Mouse (Mus musculus): ENCODE measurements around the gene Rbks.
"Not testable (repeated sequence)": the region's sequence is repeated elsewhere in the genome, so short reads cannot be mapped to it uniquely, and the experiment has no call there.

Rbks gene

DNA sequence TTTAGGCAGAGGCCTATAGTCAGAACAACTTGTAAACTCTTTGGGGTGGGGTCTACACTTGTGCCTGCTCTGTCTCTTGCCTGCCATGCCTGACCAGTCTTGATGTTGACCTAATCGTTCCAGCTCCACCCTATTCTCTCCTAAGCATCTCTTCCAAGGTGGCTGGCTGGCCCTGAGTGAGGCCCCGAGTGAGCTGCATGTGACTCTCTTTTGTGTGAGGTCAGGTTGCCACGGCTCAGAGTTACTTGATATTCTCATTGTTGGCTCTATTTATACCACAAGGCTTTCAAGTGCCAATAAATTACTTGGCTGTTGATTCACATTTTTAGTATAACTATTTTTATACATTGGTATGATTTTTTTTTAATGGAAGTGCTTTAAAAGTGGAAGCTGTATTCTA, 70.3 kb downstream of the Rbks start:
- peak; percentile 21 for DNase-seq (ENCODE audit: low spot score)

GRCm38 (mm10) chr5:31620326-31620725, 77.1 kb downstream of the Rbks start:
- DNase-seq (ENCODE audit: low spot score): no peak

DNA sequence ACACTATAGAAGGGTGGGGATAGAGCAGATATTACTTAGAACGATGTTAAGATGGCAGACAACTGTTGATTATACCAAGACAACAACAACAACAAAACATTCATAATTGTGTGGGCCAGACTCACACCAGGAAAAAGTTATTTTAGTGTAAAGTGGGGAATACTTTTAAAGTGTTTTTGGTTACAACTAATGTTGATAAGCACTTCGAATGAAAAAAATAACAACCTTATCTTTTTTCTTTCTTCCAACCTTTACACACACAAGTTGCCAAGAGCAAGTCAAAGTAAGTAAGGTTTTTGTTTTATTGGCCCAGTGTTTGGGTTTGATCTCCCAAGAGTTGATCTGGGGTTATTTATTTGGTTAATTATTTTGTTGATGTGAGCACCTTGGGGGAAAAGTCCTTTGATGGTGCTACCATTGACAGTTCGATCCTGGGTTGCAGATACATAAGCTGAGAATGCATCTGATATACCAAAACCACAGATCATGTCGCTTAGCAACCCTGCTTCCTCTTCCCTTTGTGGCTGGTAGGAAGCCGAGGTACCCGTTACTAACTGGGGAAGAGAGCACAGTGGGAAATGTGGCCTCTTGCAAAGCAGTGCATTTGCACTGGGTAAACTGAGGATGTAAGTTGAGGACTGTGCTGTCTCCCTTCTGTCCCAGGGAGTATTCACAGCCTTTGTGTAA, 82.9 kb downstream of the Rbks start:
- no peak for DNase-seq (ENCODE audit: low spot score)

GRCm38 (mm10) chr5:31613852-31614286, 83.6 kb downstream of the Rbks start:
- DNase-seq (ENCODE audit: low spot score): peak; percentile 94

DNA sequence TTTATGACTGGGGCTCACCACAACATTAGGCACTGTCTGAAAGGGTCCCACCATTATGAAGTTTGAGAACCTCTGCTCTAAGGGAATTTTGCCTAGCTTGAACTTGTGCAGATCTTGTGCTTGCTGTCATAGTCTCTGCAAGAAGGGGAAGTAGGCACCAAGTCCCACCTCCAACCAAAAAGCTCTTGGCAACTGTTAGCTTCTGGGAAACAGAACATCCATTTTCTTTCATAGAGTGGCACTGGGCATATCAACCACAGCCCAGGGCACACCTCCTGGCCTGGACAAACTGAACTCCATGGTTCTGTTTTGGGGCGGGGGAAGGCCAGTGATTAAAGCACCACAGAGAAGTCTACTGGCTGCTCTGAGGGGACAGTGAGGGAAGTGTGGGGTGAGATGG, 86.2 kb downstream of the Rbks start:
- no peak for DNase-seq (ENCODE audit: low spot score)

- no peak for DNase-seq (ENCODE audit: low spot score)
Measured at GRCm38 (mm10) chr5:31610376-31611086, 86.9 kb downstream of the Rbks start.

DNA sequence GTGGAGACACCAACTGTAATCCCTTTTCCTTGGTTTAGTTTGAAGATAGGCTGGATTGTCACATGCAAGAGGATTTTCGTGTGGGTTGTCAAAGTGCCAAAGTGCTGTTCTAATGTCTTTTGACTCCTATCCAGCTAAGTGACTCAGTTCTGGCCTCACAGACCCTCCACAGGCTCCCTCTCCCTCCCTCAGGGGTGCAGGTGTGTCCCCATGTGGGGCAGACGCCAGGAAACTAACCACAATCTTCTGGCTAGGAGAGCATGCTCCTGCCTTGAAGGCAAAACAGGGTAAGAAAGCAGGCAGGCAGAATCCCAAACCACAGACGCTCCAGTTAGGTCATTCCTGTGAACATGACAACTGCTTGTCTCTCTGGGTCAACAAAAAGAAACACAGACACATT, 91.3 kb downstream of the Rbks start:
- peak; percentile 70 for DNase-seq (ENCODE audit: low spot score)

DNA sequence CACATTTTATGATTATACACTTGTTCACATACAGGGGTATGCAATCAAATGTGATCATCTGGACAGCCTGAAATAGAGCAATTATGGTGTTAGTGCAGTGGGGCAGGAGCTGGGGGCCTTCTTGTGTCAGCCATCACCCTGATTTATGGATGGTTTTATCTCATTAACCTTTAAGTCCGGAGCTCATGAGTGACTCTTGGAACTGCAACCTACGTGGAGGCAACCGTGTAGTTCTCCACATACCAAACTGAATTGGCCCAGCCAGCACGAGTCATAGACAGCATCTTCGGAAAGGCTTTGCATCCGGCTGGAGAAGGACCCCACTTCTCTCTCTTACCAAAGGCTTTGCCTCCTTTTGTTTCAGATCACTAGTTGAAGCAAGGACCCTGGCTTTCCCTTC, 93.7 kb downstream of the Rbks start:
- no peak for DNase-seq (ENCODE audit: low spot score)

GRCm38 (mm10) chr5:31602377-31602776, 95.0 kb downstream of the Rbks start:
- peak; percentile 96 for DNase-seq (ENCODE audit: low spot score)

DNA sequence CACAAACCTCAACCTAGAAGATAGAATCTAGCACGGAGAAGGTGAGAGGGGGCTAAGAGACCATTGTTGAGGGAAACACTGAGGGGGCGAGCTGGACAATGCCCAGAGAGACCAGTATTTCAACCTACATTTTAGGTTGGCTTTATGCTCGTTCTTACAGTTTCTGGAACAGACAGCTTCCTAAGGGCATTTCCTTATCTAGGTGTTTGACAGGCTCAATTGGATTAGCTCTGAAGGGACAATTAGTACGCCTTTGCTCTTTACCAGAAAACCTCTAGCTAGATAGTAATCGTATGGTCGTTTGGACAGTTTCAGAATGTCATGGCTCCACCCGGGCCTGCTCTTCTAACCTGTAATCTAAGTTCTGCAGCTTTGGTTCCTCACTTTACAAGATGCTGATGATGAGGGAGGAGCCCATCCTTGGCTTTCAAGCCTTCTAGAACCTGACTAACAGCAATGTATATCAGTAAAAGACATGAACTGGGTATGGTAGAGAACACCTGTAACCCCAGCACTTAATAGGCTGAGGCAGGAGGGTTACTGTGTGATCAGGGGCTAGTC, 96.2 kb downstream of the Rbks start:
- DNase-seq (ENCODE audit: low spot score): no peak

- no peak for DNase-seq (ENCODE audit: low spot score)
Measured at GRCm38 (mm10) chr5:31599161-31599560, 98.3 kb downstream of the Rbks start.

DNA sequence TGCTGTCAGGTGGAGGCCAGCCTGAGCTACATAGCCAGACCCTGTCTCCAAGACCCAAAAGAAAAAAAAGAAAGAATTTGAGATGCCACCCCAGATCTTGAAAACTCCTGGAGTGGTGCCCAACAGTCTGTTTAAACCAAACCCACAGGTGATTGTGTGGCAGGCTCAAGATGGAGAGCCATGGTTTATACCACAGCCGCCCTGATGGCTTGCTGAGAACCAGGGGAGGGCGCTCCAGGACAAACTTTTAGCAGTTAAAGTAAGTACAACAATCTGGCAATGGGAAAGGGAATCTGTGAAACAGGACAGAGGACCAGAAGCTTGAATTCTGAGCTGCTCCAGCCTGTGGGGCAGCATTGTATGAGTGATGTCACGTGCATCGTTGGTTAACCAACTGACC, 98.8 kb downstream of the Rbks start:
- DNase-seq (ENCODE audit: low spot score): peak; percentile 44

GRCm38 (mm10) chr5:31598121-31598520, 99.3 kb downstream of the Rbks start:
- no peak for DNase-seq (ENCODE audit: low spot score)

DNA sequence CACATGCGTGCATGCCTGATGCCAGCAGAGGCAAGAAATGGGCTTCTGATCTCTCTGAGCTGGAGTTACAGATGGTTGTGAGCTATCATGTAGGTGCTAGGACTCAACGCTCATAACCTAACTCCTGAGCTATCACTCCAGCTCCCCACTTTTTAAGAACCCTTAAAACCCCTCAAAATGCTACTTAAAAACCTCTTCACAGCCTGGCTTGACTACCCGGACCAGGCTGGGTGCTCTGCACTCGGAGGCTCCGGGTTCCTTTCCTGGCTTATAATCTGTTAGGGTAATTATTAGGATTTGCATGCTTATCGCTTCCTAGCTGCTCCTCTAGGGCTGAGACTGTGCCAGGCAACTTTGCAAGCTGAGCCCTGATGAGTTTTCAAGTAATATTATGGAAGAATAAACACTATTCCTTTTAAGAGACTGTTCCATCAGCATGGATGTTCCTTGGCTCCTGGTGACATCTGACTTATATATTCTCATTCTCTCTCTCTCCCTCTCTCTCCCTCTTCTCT, 99.9 kb downstream of the Rbks start:
- DNase-seq (ENCODE audit: low spot score): no peak

- no peak for DNase-seq (ENCODE audit: low spot score)
Measured at GRCm38 (mm10) chr5:31596481-31597429, 100.7 kb downstream of the Rbks start, which contains the start of gene Mrpl33. Mrpl33 (plus strand) TSS chr5:31596935.

DNA sequence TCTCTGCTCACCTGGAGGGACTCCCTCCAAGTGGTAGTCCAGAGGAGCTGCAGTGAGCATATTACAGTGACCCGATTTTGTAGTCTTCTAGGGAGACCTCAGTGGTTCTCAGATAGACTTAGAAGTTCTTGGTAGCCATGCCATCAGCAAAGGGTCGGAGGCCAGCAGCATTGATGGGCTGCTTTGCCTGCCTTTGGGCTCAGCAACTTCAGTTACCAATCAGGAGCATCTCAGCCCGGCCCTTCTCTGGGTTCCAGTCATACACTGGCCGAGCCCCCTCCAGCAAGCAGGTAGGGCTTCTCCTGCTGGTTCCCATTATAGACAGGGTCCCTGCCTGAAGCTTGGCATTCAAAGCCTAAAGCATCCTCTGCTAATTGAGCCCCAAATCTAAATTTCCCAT, 101.6 kb downstream of the Rbks start:
- DNase-seq (ENCODE audit: low spot score): no peak

- no peak for DNase-seq (ENCODE audit: low spot score)
Measured at GRCm38 (mm10) chr5:31591122-31591521, 106.3 kb downstream of the Rbks start.

DNA sequence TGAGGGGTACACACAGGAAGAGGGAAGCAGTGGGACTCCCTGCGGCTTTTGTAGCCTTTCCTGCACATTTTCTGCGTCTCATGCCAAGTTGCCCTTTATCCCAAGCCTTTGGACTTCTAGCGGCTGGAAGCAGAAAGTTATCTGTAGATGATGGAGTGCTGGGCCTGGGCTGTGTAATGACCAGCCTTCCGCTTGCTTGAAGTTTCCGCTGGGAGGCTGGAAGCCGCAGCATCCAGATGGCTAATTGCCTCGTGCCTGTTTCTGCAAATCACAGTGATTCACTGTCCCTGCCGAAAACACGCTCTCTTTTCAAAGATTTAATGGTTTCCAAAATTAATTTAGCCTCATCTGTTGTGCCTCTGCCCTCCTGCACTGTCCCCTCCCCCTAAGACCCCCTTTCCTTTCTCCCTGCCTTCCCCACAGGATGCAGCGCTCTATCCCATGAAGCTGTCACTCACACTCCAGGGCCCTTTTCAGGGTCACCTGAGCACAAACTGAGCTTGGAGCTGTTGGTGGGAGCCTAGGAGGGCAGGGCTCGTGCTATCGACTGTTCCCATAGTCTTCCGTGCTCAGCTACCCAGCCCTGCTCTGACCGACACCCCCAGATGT, 107.6 kb downstream of the Rbks start:
- DNase-seq (ENCODE audit: low spot score): no peak

DNA sequence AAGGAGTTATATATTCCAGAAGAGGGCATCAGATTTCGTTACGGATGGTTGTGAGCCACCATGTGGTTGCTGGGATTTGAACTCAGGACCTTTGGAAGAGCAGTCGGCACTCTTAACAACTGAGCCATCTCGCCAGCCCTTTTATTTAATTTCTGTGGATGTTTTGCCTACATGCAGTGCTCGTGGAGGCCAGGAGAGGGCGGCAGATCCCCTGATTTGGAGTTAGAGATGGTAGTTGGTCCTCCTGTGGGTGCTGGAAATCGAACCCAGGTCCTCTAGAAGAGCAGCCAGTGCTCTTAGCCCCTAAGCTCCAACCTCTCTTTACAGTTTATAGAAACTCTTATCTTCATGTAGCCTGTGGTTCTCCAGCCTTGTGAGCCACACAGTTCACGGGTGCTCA, 108.8 kb downstream of the Rbks start:
- not testable (repeated sequence) for DNase-seq (ENCODE audit: low spot score)

- DNase-seq (ENCODE audit: low spot score): no peak
Measured at GRCm38 (mm10) chr5:31588016-31588415, 109.4 kb downstream of the Rbks start.

DNA sequence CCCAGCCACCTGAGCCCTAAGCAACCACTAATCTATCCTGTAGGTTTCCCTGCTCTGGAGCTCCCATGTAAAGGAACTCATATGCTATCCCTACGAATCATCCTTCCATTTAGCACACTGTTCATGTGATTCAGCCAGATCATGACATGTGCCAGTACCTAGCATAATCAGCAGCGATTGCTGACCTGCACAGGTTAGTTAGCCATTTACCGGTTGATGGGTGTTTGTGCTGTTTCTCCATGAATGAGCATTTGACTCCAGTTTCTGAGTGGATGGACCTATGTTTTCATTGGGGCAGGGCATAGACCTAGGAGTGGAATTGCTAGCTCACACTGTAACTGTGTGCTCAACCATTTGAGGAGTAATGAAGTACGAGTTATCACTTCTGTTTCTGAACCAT, 111.9 kb downstream of the Rbks start:
- DNase-seq (ENCODE audit: low spot score): no peak

GRCm38 (mm10) chr5:31583261-31583660, 114.2 kb downstream of the Rbks start:
- DNase-seq (ENCODE audit: low spot score): no peak
